Mouse (Mus musculus) c-Kit-positive CD71-positive TER-119-negative erythroid progenitor cells, embryonic 14.5 days (primary cell): Measurements from ENCODE around the gene Anp32e.
"Not testable (repeated sequence)": the region's sequence is repeated elsewhere in the genome, so short reads cannot be mapped to it uniquely, and the experiment has no call there.

Source experiments
- DNase-seq: peaks from one replicate; pipeline ENCODE4 v3.0.0-alpha.2; 2013; ENCODE audit warnings: low read depth

Gene Anp32e

GRCm38 (mm10) chr3:95928658-95929503 lies at the start of gene Anp32e:
TSS of gene Anp32e (plus strand) at chr3:95929246.
- peak; percentile 98 for DNase-seq

DNA sequence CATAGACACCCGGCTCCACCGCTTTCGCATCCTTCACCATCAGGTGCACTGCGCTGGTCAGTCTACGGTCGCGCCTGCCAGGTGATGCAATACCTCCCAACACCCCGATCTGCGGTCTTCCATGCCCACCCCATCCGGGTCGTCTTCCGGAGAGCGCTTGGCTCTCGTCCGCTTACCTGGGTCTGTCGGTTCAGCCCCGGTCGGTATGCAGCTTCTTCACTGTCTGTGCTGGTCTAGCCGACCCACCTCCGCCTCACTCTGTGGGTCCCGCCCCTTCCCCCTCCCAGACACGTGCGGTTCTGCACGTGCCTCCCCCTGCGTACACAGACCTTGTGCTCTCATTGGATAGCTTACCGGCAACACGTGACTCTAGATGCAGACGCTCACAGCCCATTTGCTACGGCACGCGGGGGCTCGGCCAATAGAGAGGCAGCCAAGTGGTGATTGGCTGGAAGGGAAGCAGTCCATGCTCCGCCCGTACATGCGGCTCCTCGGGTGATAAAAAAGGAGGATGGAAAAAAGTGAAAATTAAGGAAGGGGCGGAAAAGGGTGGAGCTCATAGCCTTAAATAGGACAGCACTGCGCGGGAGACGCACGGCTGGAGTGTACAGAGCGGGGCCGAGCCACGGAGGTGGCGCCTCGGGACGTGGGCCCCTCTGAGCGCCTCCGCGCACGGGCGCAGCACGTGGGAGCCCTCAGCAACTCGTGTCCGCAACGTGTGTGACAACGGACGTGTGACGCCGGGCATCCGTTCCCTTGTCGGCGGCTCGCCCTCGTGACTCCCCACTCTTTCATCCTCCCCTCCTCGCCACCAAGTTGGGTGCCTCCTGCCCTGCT lies 46.8 kb upstream of the Anp32e start, which contains the start of gene Ciart:
Gene Ciart (minus strand): TSS at position 273 of the 837 bp plus-strand sequence.
- peak; percentile 80 for DNase-seq

DNA sequence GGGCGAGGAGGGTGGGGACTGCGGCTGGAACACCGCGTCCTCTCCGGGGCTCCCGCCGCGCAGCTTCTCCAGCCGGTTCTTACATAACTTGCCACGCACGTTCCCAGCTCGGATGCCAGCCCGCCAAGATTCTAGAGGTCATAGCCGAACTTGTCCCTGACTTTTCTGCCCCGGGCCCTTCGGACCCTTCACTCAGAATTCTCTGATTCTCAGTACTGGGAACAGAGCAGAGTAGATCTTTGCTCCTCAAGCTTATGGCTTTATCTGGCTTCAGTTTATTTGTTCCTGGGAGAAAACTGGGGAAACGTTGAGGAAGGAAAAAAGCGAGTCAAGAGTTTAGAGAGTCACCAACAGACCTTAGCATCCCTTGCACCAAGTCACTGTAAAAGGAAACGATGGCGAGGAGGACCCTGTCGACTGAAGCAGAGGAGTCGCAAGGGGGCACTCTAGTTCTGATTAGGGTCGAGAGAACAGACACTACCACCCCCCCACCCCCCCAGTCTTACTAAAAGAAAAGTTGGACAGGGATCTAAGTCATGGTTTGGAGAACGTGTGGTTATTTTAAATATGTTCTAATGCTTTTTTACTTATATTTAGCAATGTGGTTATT lies 46.1 kb upstream of the Anp32e start:
- no peak for DNase-seq

DNA sequence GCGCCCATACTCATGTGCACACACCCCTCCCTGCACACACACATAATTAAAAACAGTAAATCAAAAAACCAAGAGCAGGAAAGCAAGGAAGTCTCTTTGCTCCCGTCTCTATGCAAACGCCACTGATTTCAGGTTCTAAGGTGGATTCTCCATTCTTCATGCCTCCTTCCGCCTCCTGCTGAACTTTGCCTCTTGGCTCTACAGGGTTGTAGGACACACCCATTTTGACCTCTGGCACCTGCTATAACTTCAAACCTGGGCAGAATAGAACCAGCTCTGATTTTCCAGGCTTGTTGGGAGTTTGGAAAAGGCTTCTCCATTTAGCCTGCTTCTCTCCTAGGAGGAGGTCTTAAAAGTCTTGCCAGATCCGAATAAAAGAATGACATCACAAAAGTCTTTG lies 44.6 kb upstream of the Anp32e start:
- no peak for DNase-seq

DNA sequence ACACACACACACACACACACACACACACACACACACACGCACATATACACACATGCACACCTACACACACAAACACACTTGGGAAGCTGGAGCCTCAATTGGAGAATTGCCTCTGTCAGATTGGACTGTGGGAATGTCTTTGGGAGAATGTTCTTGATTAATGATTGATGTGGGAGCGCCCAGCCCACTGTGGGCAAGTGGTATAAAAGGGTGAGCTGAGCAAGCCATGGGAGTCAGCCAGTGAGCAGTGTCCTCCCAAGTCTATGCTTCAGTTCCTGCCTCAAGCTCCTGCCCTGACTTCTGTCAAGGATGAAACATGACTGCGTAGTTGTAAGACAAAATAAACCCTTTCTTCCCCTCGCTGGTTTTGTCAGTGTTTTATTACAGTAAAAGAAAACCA lies 41.5 kb upstream of the Anp32e start:
- DNase-seq, result no peak

DNA sequence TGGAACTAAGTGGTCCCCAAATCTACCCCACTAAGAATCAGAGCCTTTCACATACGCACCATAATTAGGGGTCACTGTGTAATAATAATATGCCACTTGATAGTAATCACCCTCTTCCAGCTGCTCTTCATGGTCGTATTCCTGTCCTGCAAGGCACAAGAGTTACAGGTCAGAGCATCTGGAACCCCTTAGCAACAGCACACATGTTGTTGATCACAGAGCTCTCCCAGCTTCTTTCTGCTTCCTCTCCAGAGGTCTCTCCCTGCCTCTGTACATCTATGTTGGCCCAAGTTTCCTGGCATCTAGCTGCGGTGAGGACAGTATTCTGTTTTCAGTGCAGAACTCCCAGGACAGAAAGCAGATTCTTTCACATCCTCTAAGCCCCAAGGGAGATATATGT lies 39.4 kb upstream of the Anp32e start:
- DNase-seq, result no peak

GRCm38 (mm10) chr3:95891211-95892065 lies 37.6 kb upstream of the Anp32e start, which contains the start of gene BC028528:
TSS of gene BC028528 (minus strand) at chr3:95892005.
- DNase-seq, result no peak

DNA sequence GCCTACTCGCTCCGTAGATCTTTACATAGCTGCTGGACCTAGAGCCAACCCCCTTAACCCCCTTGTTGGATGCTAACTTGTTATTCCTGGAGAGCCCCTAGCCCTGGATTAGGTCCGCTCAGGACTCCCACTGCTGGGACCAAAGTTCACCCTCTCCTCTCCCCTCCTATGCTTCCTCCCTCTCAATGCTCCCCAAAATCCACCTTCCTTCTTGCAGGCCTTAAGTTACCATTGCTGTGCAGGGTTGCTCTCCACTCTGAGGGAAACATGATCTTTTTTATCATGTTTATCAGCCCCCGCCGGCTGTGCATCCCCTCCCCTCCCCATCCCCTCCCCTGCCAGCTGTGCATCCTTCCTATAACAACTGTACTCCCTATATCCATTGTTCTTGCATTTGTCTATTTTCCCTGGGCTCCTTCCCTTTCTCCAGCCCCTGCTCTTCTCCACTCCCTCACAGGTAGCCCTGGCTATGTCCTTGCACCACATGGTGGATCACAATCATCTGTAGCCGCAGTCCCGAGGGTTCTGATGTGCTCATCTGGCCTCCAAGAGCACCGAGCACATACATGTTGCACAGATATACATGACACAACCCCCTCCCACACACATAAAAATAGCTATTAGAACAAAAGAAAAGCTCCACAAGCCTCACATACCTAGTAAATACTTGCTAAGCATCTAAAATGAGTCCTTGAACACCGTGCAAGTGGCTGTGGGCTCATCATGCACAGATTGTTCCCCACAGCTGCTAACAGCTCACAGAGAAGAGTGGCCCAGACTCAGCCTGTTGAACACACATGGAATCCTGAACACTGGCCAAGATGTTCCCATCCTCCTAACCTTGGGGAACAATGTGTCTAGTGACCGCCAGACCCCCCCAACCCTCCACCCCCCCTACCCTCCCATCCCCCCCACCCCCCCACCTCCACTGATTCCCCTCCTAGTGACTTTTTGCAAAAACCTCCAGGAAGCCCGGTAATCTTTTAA lies 36.7 kb upstream of the Anp32e start:
- no peak for DNase-seq

GRCm38 (mm10) chr3:95893126-95893525 lies 35.9 kb upstream of the Anp32e start:
- DNase-seq, result no peak

GRCm38 (mm10) chr3:95893606-95894316 lies 35.3 kb upstream of the Anp32e start, which contains the start of gene Aph1a:
TSS of gene Aph1a (plus strand) at chr3:95893969.
- DNase-seq, result peak; percentile 95

DNA sequence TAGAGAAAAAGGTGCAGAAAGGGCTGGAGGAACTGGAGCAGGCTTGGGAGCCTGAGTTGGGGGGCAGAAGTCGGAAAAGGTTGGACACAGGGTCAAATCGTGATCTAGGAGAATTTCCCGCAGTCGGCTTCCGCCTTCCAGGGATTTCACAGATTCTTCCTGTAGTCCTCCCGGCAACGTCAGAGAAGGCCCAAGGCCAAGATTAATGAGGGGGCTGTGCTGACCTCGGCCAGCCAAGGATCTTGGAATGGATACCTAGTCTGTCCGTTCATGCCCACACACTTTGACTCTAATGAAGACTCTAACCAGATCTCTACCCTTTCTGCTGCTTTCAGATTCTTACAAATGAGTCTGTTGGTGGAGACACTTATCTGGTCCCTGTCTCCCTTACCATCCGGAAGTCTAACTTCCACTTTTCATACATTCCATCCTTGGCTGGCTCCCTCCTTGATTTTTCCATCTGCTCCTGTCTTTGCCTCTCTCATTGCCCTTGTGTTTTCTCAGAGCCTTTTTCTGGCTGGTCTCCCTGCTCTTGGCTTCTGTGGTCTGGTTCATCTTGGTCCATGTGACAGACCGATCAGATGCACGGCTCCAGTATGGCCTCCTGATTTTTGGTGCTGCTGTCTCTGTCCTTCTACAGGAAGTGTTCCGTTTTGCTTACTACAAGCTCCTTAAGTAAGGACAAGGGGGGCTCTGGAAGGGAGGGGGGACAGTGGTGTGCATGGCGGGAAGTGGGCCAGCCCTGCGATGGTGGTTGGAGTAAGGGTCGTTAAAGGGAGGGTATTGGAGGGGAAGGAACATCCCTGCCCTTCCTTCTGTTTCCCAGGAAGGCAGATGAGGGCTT lies 34.5 kb upstream of the Anp32e start:
- no peak for DNase-seq

DNA sequence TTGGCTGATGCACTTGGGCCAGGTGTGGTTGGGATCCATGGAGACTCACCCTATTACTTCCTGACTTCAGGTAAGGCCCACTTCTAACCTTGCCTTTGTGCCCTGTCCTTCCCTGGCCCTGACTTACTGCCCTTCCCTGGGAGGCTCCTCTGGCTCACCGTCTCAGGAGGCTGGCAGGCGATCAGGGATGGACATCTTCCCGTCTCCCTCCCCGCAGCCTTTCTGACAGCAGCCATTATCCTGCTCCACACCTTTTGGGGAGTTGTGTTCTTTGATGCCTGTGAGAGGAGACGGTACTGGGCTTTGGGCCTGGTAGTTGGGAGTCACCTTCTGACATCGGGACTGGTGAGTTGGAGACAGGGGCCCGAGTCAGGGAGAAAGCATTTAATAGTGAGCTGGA lies 33.5 kb upstream of the Anp32e start:
- DNase-seq, result not testable (repeated sequence)

DNA sequence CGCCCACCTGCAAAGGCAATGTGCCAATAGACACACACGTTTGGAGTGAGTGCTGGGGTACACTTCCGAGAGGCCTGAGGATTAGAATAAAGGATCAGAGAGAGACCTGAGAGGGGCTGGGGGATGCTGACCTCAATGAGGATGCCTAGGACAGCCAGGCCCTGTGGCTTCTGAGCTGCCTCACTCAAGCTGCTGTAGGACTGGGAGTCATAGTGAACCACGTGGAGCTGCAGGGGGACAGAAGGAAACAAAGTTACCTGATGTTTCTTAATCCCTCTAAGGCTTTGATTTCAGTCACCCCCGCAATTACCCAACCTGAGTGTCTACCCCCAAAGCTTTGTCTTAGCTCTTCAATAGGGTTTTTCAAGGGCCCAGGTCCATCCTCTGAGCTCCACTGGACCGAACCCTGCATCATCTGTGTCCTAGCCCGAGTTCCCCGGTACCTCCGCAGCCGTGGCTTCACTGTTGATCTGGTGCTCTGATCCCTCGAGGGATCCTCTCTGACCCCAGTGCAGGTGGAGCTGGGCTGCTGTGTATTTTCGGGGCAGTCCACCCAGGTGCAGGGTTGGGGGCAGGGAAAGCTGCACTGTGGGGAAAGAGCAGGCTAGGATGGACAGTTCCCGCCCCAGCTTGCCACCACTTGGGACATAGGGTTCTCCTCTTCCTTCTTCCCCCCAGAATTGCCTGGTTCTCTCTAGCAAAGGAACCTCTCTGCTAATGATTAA lies 29.1 kb upstream of the Anp32e start:
- no peak for DNase-seq

DNA sequence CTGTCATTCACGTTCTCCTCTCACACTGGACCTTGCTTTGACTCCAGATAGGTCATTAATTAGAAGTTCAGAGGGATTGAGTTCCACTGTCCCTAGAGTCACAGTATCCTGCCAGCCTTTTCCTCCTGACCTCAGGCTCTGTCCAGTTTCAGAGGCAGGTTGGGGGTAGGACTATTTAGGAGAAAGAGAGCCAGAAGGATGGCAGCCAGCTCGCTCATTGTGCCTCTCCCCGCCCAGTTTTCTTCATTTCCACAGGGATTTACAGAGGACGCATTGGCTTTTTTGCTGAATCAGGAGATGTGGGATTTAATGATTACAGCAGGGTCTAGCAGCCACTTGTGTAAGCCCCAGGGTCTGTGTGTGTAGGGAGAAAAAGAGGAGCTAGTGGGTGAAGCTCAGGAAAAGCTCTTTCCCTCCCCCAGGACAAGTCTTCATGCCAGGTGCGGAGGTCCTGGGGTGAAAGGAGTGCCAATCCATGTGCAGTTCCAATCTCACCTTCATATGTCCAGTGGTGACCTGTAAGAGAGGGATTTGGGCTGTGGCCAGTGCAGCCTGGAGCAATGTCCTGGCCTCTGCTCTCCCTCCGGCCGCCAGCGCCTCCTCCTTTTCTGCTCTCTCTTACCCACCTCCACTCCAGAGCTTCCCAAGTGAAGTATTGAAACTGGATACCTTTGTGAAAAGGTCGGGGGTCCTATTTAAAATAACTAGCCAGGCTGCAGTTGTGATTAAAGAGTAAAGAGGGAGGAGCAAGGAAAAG lies 27.3 kb upstream of the Anp32e start:
- DNase-seq, result no peak

- no peak for DNase-seq
Observed at GRCm38 (mm10) chr3:95902373-95902625, 26.7 kb upstream of the Anp32e start.

- no peak for DNase-seq
Observed at GRCm38 (mm10) chr3:95902643-95903042, 26.4 kb upstream of the Anp32e start.

DNA sequence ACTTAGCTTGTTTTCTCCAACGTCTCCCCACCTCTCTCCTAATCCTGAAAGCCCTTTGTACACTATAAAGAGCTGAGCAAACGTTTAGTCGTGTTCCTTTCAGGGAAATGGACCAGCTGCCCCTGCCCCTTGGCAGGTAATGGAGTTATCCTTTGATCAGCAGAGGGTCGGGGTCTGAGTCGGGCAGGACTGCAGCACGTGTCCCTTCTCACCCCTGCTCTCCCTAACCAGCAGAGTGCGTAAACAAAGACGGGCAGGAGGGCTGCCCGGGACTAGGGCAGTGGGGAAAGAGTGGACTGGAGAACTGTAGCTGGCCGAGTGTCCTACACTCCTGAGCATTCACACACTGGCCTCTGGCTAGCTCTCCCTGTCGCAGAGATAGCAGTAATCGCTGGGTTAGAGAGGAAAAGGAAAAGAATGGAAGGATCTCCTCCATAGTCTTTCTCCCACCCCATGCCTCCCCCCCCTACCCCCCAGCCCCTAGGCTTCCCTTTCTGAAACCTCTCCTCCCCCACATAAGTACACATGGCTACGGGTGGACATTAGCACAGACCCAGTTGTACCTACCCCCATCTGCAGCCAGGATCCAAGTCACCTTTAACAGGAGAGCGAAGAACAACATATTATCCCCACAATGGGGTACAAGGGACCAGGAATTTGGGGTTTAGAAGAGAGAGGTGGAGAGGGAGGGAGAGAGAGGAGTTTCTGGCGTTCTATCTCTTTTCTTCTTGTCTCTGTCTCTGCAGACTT lies 25.1 kb upstream of the Anp32e start:
- DNase-seq, result no peak
